Mouse (Mus musculus) heart, embryonic 12.5 days (tissue): ENCODE results near the gene Sec62. TPM values are rescaled to one million over a fixed set of nuclear protein-coding genes. Genes with fewer than 3 reads are reported as not detected.

ENCODE experiments used
- ATAC-seq: fragments of 200-750 bp; cut with Nextera tagmentation; 2 replicates; pipeline ENCODE4 v1.8.0; 2017; ENCODE audit warnings: moderate TSS enrichment, moderate library complexity; ENCODE audit not compliant: insufficient number of reproducible peaks, low FRiP score
- H3K27ac ChIP-seq: fragments of 300-500 bp; sonication (generic); 2 replicates; pipeline ENCODE4 v1.5.1; 2016; ENCODE audit warnings: mild to moderate bottlenecking, moderate library complexity; ENCODE audit not compliant: poor library complexity, severe bottlenecking
- H3K27me3 ChIP-seq: fragments of 300-500 bp; sonication (generic); replicated peaks from 2 replicates; pipeline ENCODE4 v1.6.1; 2016; ENCODE audit warnings: mild to moderate bottlenecking, moderate library complexity
- H3K36me3 ChIP-seq: fragments of 300-500 bp; sonication (generic); 2 replicates; pipeline ENCODE4 v1.6.1; 2016; ENCODE audit warnings: mild to moderate bottlenecking, moderate library complexity
- H3K4me1 ChIP-seq: fragments of 300-500 bp; sonication (generic); replicated peaks from 2 replicates; pipeline ENCODE4 v1.6.1; 2016; ENCODE audit warnings: mild to moderate bottlenecking
- H3K4me2 ChIP-seq: fragments of 300-500 bp; sonication (generic); 2 replicates; pipeline ENCODE4 v1.6.1; 2016; ENCODE audit warnings: mild to moderate bottlenecking, moderate library complexity
- H3K4me3 ChIP-seq: fragments of 300-500 bp; sonication (generic); 2 replicates; pipeline ENCODE4 v1.5.1; 2016; ENCODE audit warnings: mild to moderate bottlenecking
- H3K9ac ChIP-seq: fragments of 300-500 bp; sonication (generic); 2 replicates; pipeline ENCODE4 v1.6.1; 2016; ENCODE audit warnings: mild to moderate bottlenecking, moderate library complexity
- H3K9me3 ChIP-seq: fragments of 300-500 bp; sonication (generic); replicated peaks from 2 replicates; pipeline ENCODE4 v1.6.1; 2016; ENCODE audit warnings: mild to moderate bottlenecking, moderate library complexity
- WGBS: fragments of 180-500 bp; shearing (Covaris S2); methylation state at CpG from one replicate; pipeline ENCODE4 v1.1.7; 2016; 5-methylcytosine and 5-hydroxymethylcytosine counted together
- polyA plus RNA-seq: library from polyadenylated mRNA; unstranded; fragments of >200 nt; fragmentation: Nextera tagmentation; extraction: Ambion mirVana; gene quantifications from 2 replicates; pipeline ENCODE4 v1.2.1, GENCODE M21; 2016

Gene Sec62
- polyA plus RNA-seq, 1 experiment from 2014 or later, result 78.7 TPM

GRCm38 (mm10) chr3:30772631-30773030 is 20.0 kb upstream of the Sec62 start:
- WGBS, result 62% methylated on average over 4 of the region's 4 CpGs
- Histone ChIP-seq H3K4me1 (no peaks in the 10 kb centered on the region), H3K9me3 (no peaks in the 10 kb centered on the region), H3K36me3 (no peaks in the 10 kb centered on the region), H3K4me2 (no peak overlapping the region), H3K9ac (no peak overlapping the region), H3K27ac (no peak overlapping the region), H3K27me3 (no peaks in the 10 kb centered on the region), H3K4me3 (no peak overlapping the region)
- no peak for ATAC-seq

GRCm38 (mm10) chr3:30774677-30775076 is 18.0 kb upstream of the Sec62 start:
- H3K4me1 ChIP-seq, result no peaks in the 10 kb centered on the region
- 88% methylated on average over 5 of the region's 5 CpGs for WGBS
- no peak overlapping the region for H3K27ac ChIP-seq
- no peak overlapping the region for H3K4me3 ChIP-seq
- H3K36me3 ChIP-seq, result no peaks in the 10 kb centered on the region
- no peaks in the 10 kb centered on the region for H3K27me3 ChIP-seq
- no peaks in the 10 kb centered on the region for H3K9me3 ChIP-seq
- H3K4me2 ChIP-seq, result no peak overlapping the region
- no peak for ATAC-seq
- no peak overlapping the region for H3K9ac ChIP-seq

- ATAC-seq, result no peak
- 74% methylated on average over 5 of the region's 5 CpGs for WGBS
Observed at GRCm38 (mm10) chr3:30777984-30778383, 14.7 kb upstream of the Sec62 start.

DNA sequence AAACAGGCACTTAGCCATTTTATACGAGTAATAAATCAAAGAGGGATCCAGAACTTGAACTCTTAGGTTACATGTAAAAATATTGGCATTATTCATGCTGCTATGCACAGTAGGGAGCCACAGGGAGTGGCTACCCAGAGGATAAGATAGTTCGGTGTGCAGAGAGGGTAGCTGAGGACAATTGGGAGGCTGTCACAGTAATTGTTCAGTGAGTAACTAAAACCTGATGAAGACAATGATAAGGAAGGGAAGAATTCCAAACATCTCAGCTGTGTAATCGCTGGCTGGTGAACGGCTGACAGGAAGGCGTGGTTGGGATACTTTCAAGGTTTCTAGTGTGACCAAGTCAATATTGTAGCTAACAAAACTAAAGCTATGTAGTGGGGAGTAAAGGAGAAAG is 4.1 kb upstream of the Sec62 start:
- Histone ChIP-seq H3K4me3 (no peak overlapping the region), H3K9me3 (no peaks in the 10 kb centered on the region), H3K4me2 (no peak overlapping the region), H3K36me3 (no peaks in the 10 kb centered on the region), H3K9ac (no peak overlapping the region), H3K4me1 (peaks cover 3% of the 10 kb centered on the region; the same call in 1 of the 2 replicates), H3K27me3 (no peaks in the 10 kb centered on the region), H3K27ac (no peak overlapping the region)
- WGBS, result 17% methylated on average over 5 of the region's 5 CpGs
- no peak for ATAC-seq

More at GRCm38 (mm10) chr3:30777984-30778383, 14.7 kb upstream of the Sec62 start:
- no peaks in the 10 kb centered on the region for H3K4me1 ChIP-seq
- no peak overlapping the region for H3K4me3 ChIP-seq
- H3K36me3 ChIP-seq, result no peaks in the 10 kb centered on the region
- H3K27ac ChIP-seq, result no peak overlapping the region
- H3K9ac ChIP-seq, result no peak overlapping the region
- H3K4me2 ChIP-seq, result no peak overlapping the region
- H3K9me3 ChIP-seq, result no peaks in the 10 kb centered on the region
- H3K27me3 ChIP-seq, result no peaks in the 10 kb centered on the region

DNA sequence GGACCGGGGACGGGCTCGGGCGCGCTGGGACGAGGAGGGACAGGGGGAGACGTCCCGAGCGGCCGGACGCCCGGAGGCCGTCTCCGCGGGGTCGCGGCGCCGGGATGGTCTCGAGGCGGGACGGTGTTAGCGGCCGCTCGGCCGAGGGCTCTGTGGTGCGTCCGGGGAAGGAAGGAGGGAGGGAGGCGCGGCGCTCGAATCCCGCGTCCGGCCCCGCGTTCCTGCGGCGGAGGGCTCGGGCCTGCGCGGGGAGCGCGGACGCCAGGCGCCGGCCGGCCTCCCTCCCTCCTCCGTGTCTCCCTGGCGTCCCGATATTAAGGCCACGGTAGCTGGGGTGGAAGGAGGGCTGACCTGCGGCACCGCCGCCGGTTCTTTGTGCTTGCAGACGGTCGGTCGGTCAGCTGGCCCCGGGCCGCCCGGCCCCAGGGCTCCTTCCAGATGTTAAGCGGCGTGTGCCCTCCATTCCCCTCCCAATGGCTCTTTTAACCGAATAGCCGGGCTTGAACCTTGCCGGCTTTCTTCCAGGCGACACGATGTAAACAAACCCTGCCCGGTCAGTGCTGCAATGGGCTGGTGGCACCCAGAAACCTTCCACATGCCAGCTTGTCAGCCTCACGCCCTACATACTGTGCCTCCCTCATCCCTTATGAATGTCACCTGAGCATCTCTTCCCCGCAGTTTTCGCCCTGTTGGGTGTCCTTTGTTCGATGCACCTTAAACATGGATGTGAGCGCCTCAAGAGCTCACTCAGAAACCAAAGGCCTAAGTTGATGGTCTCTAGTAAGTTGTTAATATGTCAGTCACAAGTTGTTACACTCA is 937 bp downstream of the Sec62 start:
- WGBS, result under 1% methylated on average over 59 of the region's 75 CpGs

GRCm38 (mm10) chr3:30802171-30802570 is 9.5 kb downstream of the Sec62 start:
- no peak overlapping the region for H3K4me2 ChIP-seq
- no peaks in the 10 kb centered on the region for H3K4me1 ChIP-seq
- H3K27ac ChIP-seq, result no peak overlapping the region
- no peak for ATAC-seq
- peaks cover 32% of the 10 kb centered on the region for H3K36me3 ChIP-seq
- H3K4me3 ChIP-seq, result no peak overlapping the region
- H3K9ac ChIP-seq, result no peak overlapping the region
- H3K27me3 ChIP-seq, result no peaks in the 10 kb centered on the region
- H3K9me3 ChIP-seq, result no peaks in the 10 kb centered on the region
- 87% methylated on average over 3 of the region's 3 CpGs for WGBS

More for the DNA sequence above, 937 bp downstream of the Sec62 start:
- peak; percentile 82 for ATAC-seq
- peak overlapping the region; percentile 89 for H3K27ac ChIP-seq
- H3K4me2 ChIP-seq, result peak overlapping the region; percentile 75
- no peaks in the 10 kb centered on the region for H3K27me3 ChIP-seq
- H3K36me3 ChIP-seq, result no peaks in the 10 kb centered on the region
- peak overlapping the region; percentile 96 for H3K9ac ChIP-seq
- no peaks in the 10 kb centered on the region for H3K9me3 ChIP-seq
- peak overlapping the region; percentile 91 for H3K4me3 ChIP-seq
- H3K4me1 ChIP-seq, result peaks cover under 1% of the 10 kb centered on the region; the same call in 1 of the 2 replicates

GRCm38 (mm10) chr3:30812881-30813280 is 20.2 kb downstream of the Sec62 start:
- H3K4me3 ChIP-seq, result no peak overlapping the region
- no peaks in the 10 kb centered on the region for H3K27me3 ChIP-seq
- no peak overlapping the region for H3K4me2 ChIP-seq
- 59% methylated on average over 3 of the region's 3 CpGs for WGBS
- H3K27ac ChIP-seq, result no peak overlapping the region
- ATAC-seq, result no peak
- no peaks in the 10 kb centered on the region for H3K9me3 ChIP-seq
- H3K36me3 ChIP-seq, result peaks cover 50% of the 10 kb centered on the region
- no peak overlapping the region for H3K9ac ChIP-seq
- no peaks in the 10 kb centered on the region for H3K4me1 ChIP-seq

DNA sequence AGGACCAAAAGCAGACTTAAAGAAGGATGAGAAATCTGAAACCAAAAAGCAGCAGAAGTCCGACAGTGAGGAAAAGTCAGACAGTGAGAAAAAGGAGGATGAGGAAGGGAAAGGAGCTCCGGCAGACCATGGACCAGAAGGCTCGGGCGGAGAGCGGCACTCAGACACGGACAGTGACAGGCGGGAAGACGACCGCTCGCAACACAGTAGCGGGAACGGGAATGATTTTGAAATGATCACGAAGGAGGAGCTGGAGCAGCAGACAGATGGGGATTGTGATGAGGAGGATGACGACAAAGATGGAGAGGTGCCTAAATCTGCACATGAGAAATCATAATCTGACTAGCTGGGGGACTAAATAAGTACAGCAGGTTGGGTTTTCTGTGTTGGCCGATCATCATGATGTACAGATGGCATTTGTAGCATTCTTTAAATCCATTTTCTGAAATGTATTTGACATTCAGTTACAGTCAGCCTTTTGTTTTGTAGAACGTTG is 26.0 kb downstream of the Sec62 start:
- Histone ChIP-seq H3K4me2 (no peak overlapping the region), H3K4me1 (no peaks in the 10 kb centered on the region), H3K27ac (no peak overlapping the region), H3K9ac (no peak overlapping the region), H3K4me3 (no peak overlapping the region), H3K36me3 (peaks cover 53% of the 10 kb centered on the region), H3K27me3 (no peaks in the 10 kb centered on the region), H3K9me3 (no peaks in the 10 kb centered on the region)
- 94% methylated on average over 16 of the region's 16 CpGs for WGBS
- no peak for ATAC-seq

DNA sequence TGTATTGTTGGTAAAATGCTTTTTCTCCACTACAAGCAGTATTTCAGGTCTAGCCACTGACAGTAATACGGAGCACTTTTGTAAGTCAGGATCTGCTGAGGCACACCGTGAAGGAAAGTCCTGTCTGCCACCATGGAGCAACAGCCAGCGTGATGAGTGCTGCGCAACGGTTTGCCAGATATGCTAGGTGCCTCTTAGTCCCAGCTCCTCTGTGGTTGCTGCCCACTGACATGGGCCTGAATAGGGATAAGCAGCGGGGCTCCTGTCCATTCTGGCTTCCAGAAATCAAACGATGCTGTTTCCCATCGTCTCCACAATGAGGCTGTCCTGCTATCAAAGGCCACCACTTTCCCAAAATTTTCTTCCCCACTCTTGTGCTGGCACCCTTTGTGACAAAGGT is 29.5 kb downstream of the Sec62 start:
- Histone ChIP-seq H3K27ac (no peak overlapping the region), H3K4me3 (no peak overlapping the region), H3K9me3 (no peaks in the 10 kb centered on the region), H3K9ac (no peak overlapping the region), H3K4me2 (no peak overlapping the region), H3K4me1 (no peaks in the 10 kb centered on the region), H3K36me3 (peaks cover 34% of the 10 kb centered on the region), H3K27me3 (no peaks in the 10 kb centered on the region)
- ATAC-seq, result no peak
- WGBS, result 84% methylated on average over 8 of the region's 8 CpGs

GRCm38 (mm10) chr3:30826069-30826468 is 33.4 kb downstream of the Sec62 start:
- H3K9me3 ChIP-seq, result no peaks in the 10 kb centered on the region
- H3K4me1 ChIP-seq, result no peaks in the 10 kb centered on the region
- H3K9ac ChIP-seq, result no peak overlapping the region
- WGBS, result 89% methylated on average over 5 of the region's 5 CpGs
- peaks cover 11% of the 10 kb centered on the region for H3K36me3 ChIP-seq
- no peak overlapping the region for H3K27ac ChIP-seq
- ATAC-seq, result no peak
- no peak overlapping the region for H3K4me2 ChIP-seq
- no peak overlapping the region for H3K4me3 ChIP-seq
- H3K27me3 ChIP-seq, result no peaks in the 10 kb centered on the region

DNA sequence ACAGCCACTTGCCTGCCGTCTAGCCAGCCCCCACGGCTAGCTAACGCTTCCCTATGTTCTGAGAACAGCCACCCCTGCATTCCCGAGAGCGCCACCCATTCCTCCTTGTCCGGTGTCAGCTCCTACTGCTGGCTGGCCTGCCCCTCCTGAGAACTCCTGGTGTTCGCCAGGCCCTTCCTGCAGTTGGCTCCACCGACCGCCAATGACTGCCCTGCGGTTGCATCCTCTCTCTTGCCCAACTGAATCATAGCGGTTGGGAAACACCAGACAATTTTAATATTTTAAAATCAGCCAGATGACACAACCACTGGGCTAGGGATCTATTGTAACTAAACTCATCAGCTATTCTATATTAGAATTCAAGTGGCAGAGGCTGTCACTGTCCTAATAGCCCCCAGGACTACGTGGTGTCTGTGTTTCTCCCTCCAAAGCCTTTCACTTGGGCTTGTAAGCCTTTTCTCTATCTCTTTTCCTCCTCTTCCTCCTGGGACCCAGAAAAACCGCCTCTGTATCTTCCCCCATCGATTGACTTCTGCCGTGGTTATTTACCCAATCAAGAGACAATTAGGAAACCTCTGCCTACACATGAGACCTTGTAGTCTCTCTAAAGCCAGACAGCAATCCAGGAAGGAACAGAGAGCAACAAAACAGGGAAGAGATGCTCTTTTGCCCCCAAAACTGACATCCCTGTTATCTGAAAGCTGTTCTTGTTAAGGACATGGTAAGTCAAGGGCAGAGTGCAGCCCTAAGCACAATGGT is 39.4 kb downstream of the Sec62 start:
- WGBS, result 60% methylated on average over 15 of the region's 15 CpGs
- Histone ChIP-seq H3K27me3 (no peaks in the 10 kb centered on the region), H3K27ac (no peak overlapping the region)

More for the DNA sequence above, 39.4 kb downstream of the Sec62 start:
- no peaks in the 10 kb centered on the region for H3K4me1 ChIP-seq
- no peaks in the 10 kb centered on the region for H3K36me3 ChIP-seq
- H3K9ac ChIP-seq, result no peak overlapping the region
- H3K4me3 ChIP-seq, result no peak overlapping the region
- no peaks in the 10 kb centered on the region for H3K9me3 ChIP-seq
- H3K4me2 ChIP-seq, result no peak overlapping the region
- no peak for ATAC-seq
